Mouse (Mus musculus): ENCODE results near the gene Swi5. TPM values are rescaled to one million over a fixed set of nuclear protein-coding genes. Genes with fewer than 3 reads are reported as not detected.

The Swi5 gene
- polyA plus RNA-seq, 1 experiment from 2014 or later: 162 TPM

DNA sequence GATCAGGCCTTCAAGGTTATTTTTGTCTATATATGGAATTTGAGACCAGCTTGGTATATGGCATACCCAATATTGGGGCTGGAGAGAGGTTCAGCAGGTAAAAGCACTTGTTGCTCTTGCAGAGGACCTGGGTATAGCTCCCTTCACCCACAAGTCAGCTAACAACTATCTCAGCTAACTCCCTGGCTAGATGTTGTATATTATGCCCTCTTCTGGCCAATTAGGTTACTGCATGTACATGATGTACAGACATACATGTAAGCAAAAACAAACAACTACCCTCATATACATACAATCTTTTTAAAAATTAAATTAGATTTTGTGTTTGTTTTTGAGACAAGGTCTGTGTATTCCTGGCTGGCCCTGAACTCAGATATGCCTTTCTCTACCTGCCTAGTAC is 1.7 kb upstream of the Swi5 start:
- Histone ChIP-seq H3K27ac (ENCODE audit: low read depth) (no peak overlapping the region), H3K4me3 (ENCODE audit: low read depth, low read length) (no peak overlapping the region), H3K27me3 (replicated peaks; ENCODE audit: control insufficient read depth, insufficient read depth, low read length) (no peaks in the 10 kb centered on the region), H3K9ac (ENCODE audit: low read length) (no peak overlapping the region), H3K4me1 (replicated peaks; ENCODE audit: control insufficient read depth, insufficient read depth, low read length) (peaks cover 7% of the 10 kb centered on the region; the same call in 1 of the 2 replicates), H3K9me3 (ENCODE audit: control insufficient read depth, low read length) (no peaks in the 10 kb centered on the region), H3K4me2 (ENCODE audit: low read length) (peak overlapping the region; percentile 96), H3K36me3 (ENCODE audit: control insufficient read depth, insufficient read depth, low read length) (peaks cover 27% of the 10 kb centered on the region)
- ATAC-seq (replicated peaks; ENCODE audit: low FRiP score, low TSS enrichment, low read depth) (no peak), DNase-seq (ENCODE audit: low spot score) (no peak)

DNA sequence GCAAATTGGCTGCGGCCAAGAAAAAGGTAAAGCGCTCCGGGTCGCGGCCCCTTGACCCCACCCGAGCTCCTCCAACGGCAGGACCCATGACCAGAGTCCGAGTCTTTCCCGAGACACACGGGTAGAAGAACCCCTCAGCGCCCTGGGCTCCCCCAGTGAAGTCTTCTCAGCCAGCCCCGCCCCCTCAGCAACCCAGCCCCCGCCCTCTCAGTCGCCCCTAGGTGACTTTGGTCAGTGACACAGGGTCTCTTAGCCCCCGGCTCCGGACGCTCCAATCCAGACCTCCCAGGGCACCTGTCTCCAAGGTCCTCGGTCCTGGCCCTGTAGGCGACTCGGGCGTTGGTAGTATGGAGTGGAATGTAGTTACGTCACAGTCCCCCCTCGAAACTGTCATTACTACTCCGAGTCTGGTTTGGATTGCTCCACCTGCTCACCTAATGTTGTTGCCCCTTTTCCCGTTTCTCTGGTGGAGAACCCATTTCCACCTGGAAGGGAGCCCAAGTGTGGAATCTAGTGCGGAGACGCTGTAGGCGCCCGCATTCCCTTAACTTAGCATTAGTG is 576 bp upstream of the Swi5 start:
- ATAC-seq (replicated peaks; ENCODE audit: low FRiP score, low TSS enrichment, low read depth) (peak; percentile 66), DNase-seq (ENCODE audit: low spot score) (peak; percentile 67)
- Histone ChIP-seq H3K4me1 (replicated peaks; ENCODE audit: control insufficient read depth, insufficient read depth, low read length) (peaks cover 7% of the 10 kb centered on the region; the same call in 1 of the 2 replicates), H3K9ac (ENCODE audit: low read length) (peak overlapping the region; percentile 74), H3K36me3 (ENCODE audit: control insufficient read depth, insufficient read depth, low read length) (peaks cover 33% of the 10 kb centered on the region), H3K9me3 (ENCODE audit: control insufficient read depth, low read length) (no peaks in the 10 kb centered on the region), H3K4me2 (ENCODE audit: low read length) (peak overlapping the region; percentile 96), H3K27ac (ENCODE audit: low read depth) (peak overlapping the region; percentile 36), H3K4me3 (ENCODE audit: low read depth, low read length) (peak overlapping the region; percentile 74), H3K27me3 (replicated peaks; ENCODE audit: control insufficient read depth, insufficient read depth, low read length) (no peaks in the 10 kb centered on the region)
- 2% methylated on average over 26 of the region's 29 CpGs for WGBS

DNA sequence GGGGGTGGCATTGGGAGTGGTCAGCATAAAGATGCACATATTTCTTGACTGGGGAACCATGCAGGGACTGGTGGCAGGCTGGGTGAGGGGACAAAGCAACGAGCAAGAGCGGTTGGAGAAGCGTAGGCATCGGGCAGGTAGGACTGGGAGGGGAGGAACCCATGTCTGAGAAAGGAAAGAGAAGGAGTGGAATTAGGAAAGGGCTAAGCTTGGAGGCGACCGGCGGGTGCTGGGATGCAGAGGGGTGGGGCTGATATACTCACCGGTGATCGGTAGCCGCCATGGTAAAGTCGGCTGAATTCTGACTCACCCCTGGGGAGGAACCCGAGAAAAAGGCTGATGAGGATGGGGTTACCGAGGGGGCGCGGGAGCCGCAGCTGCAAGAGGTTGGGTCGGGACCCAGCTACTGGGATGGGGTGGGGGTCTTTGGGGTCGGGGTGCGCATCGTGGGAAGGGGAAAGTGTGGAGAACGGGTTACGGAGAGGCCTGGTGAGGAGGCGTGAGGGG is 488 bp downstream of the Swi5 start, which contains the start of gene Golga2:
Golga2 (plus strand) TSS at position 51 of the 507 bp plus-strand sequence.
- H3K9ac ChIP-seq (ENCODE audit: low read length): peak within 1 kb of the TSS; percentile 75
- no peaks in the 10 kb centered on the region for H3K27me3 ChIP-seq (replicated peaks; ENCODE audit: control insufficient read depth, insufficient read depth, low read length)
- WGBS: 2% methylated on average over 23 of the region's 23 CpGs
- H3K4me1 ChIP-seq (replicated peaks; ENCODE audit: control insufficient read depth, insufficient read depth, low read length): peaks cover 7% of the 10 kb centered on the region; the same call in 1 of the 2 replicates
- H3K9me3 ChIP-seq (ENCODE audit: control insufficient read depth, low read length): no peaks in the 10 kb centered on the region
- DNase-seq (ENCODE audit: low spot score) (no peak), ATAC-seq (replicated peaks; ENCODE audit: low FRiP score, low TSS enrichment, low read depth) (peak; percentile 34)
- H3K4me2 ChIP-seq (ENCODE audit: low read length): peak within 1 kb of the TSS; percentile 96
- H3K27ac ChIP-seq (ENCODE audit: low read depth): peak within 1 kb of the TSS; percentile 45
- H3K36me3 ChIP-seq (ENCODE audit: control insufficient read depth, insufficient read depth, low read length): peaks cover 36% of the 10 kb centered on the region
- peak within 1 kb of the TSS; percentile 74 for H3K4me3 ChIP-seq (ENCODE audit: low read depth, low read length)

DNA sequence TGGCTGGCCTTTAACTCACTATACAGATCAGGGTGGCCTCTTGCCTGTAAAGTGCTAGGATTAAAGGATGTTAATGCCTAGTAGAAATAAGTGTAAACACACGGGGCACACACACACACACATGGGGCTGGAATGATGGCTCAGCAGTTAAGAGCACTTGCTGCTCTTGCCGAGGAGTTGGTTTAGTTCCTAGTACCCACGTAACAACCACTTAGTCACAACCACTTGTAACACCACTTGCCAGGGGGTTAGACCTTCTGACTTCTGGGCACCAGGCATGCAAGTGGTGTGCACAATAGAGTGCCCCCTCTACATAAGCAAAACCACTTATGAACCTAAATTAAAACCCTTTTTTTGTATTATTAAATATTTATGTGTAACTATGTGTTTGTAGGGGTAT is 3.9 kb downstream of the Swi5 start:
- DNase-seq (ENCODE audit: low spot score) (no peak), ATAC-seq (replicated peaks; ENCODE audit: low FRiP score, low TSS enrichment, low read depth) (no peak)
- H3K4me1 ChIP-seq (replicated peaks; ENCODE audit: control insufficient read depth, insufficient read depth, low read length): peaks cover 3% of the 10 kb centered on the region; the same call in 1 of the 2 replicates
- H3K36me3 ChIP-seq (ENCODE audit: control insufficient read depth, insufficient read depth, low read length): peaks cover 64% of the 10 kb centered on the region
- H3K4me2 ChIP-seq (ENCODE audit: low read length): no peak overlapping the region
- no peaks in the 10 kb centered on the region for H3K9me3 ChIP-seq (ENCODE audit: control insufficient read depth, low read length)
- no peak overlapping the region for H3K27ac ChIP-seq (ENCODE audit: low read depth)
- no peak overlapping the region for H3K9ac ChIP-seq (ENCODE audit: low read length)
- no peak overlapping the region for H3K4me3 ChIP-seq (ENCODE audit: low read depth, low read length)
- no peaks in the 10 kb centered on the region for H3K27me3 ChIP-seq (replicated peaks; ENCODE audit: control insufficient read depth, insufficient read depth, low read length)
- 77% methylated on average over 3 of the region's 3 CpGs for WGBS

DNA sequence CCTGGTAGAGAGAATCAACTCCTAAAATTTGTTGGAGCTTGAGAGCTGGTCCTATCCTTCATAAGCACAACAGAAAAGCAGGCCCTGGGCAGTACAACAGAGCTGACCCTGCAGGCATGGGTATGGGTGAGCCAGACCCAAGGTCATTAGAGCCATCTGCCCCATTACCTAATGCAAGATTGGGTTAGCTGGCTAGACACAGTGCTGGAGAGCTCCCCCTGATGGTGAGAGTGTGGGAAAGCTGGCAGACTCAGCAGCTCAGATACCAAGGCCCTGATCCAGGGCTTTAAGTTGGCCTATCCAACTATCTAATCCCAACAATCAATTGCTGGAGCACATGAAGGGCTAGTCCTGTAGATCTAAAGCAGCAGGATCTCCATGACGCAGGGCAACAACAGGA is 5.1 kb downstream of the Swi5 start:
- Histone ChIP-seq H3K27ac (ENCODE audit: low read depth) (no peak overlapping the region), H3K4me2 (ENCODE audit: low read length) (no peak overlapping the region), H3K9ac (ENCODE audit: low read length) (no peak overlapping the region), H3K4me1 (replicated peaks; ENCODE audit: control insufficient read depth, insufficient read depth, low read length) (no peaks in the 10 kb centered on the region; the same call in 1 of the 2 replicates), H3K9me3 (ENCODE audit: control insufficient read depth, low read length) (no peaks in the 10 kb centered on the region), H3K36me3 (ENCODE audit: control insufficient read depth, insufficient read depth, low read length) (peaks cover 76% of the 10 kb centered on the region), H3K4me3 (ENCODE audit: low read depth, low read length) (no peak overlapping the region), H3K27me3 (replicated peaks; ENCODE audit: control insufficient read depth, insufficient read depth, low read length) (no peaks in the 10 kb centered on the region)
- no peak for ATAC-seq (replicated peaks; ENCODE audit: low FRiP score, low TSS enrichment, low read depth)
- DNase-seq (ENCODE audit: low spot score): no peak
- WGBS: 81% methylated on average over 1 of the region's 1 CpGs

DNA sequence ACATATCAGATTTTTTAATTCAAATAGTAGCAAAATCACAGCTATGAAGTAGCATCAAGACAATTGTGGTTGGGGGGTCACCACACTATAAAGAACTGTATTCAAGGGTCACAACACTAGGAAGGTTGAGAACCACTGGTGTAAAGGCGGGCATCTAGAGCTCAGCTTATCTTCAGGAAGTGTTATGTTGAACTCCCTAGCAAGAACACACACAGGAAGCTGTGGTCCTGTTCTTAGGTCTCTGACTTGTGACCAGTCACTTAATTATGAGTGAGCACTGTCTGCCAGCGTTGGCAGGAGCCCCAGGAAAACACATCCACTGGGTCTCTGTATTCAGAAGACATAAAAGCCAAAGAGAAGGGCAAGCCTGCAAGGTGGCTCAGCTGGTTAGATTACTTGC is 5.6 kb downstream of the Swi5 start:
- Histone ChIP-seq H3K27me3 (replicated peaks; ENCODE audit: control insufficient read depth, insufficient read depth, low read length) (no peaks in the 10 kb centered on the region), H3K9ac (ENCODE audit: low read length) (no peak overlapping the region), H3K4me1 (replicated peaks; ENCODE audit: control insufficient read depth, insufficient read depth, low read length) (no peaks in the 10 kb centered on the region; the same call in 1 of the 2 replicates), H3K9me3 (ENCODE audit: control insufficient read depth, low read length) (no peaks in the 10 kb centered on the region), H3K27ac (ENCODE audit: low read depth) (no peak overlapping the region), H3K4me2 (ENCODE audit: low read length) (no peak overlapping the region), H3K36me3 (ENCODE audit: control insufficient read depth, insufficient read depth, low read length) (peaks cover 78% of the 10 kb centered on the region), H3K4me3 (ENCODE audit: low read depth, low read length) (no peak overlapping the region)
- no peak for ATAC-seq (replicated peaks; ENCODE audit: low FRiP score, low TSS enrichment, low read depth)
- 91% methylated on average over 2 of the region's 2 CpGs for WGBS
- DNase-seq (ENCODE audit: low spot score): no peak

DNA sequence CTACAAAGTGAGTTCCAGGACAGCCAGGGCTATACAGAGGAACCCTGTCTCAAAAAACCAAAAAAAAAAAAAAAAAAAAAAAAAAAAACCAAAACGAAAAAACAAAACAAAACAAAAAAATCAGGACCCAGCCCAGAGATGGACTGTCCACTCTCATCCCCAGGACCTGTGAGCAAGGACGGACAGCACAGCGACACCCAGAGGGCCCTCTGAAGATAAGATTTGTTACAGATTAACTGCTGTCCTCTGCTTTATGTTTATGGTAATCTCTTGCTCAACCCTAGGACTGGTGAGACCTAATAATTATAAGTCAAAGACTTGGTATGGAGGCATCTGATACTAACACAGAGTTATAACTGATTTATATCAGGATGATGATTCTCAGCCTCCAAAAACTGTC is 12.1 kb downstream of the Swi5 start:
- Histone ChIP-seq H3K9ac (ENCODE audit: low read length) (no peak overlapping the region), H3K27me3 (replicated peaks; ENCODE audit: control insufficient read depth, insufficient read depth, low read length) (no peaks in the 10 kb centered on the region), H3K27ac (ENCODE audit: low read depth) (no peak overlapping the region), H3K4me1 (replicated peaks; ENCODE audit: control insufficient read depth, insufficient read depth, low read length) (no peaks in the 10 kb centered on the region), H3K9me3 (ENCODE audit: control insufficient read depth, low read length) (no peaks in the 10 kb centered on the region), H3K4me3 (ENCODE audit: low read depth, low read length) (no peak overlapping the region), H3K36me3 (ENCODE audit: control insufficient read depth, insufficient read depth, low read length) (peaks cover 32% of the 10 kb centered on the region), H3K4me2 (ENCODE audit: low read length) (no peak overlapping the region)
- 69% methylated on average over 2 of the region's 3 CpGs for WGBS
- DNase-seq (ENCODE audit: low spot score) (no peak), ATAC-seq (replicated peaks; ENCODE audit: low FRiP score, low TSS enrichment, low read depth) (no peak)

DNA sequence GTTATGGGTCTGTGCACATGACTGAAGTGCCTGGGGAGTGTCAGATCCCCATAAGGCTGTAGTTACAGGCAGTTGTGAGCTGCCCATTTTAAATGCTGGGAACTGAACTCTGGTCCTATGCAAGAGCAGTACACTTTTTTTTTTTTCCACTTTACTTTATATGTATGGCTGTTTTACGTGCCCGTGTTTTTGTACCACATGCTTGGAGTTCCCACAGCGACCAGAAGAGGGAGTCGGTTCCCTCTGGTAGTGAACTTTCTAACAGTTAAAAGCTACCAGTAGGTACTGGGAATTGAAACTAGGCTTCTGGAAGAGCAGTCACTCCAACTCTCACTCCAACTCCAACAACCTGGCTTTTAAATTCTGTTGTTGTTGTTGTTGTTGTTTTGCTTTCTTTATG is 27.2 kb downstream of the Swi5 start:
- peak overlapping the region; percentile 68 for H3K4me2 ChIP-seq (ENCODE audit: low read length)
- no peak overlapping the region for H3K9ac ChIP-seq (ENCODE audit: low read length)
- no peak overlapping the region for H3K27ac ChIP-seq (ENCODE audit: low read depth)
- ATAC-seq (replicated peaks; ENCODE audit: low FRiP score, low TSS enrichment, low read depth) (no peak; the same call in 1 of the 2 replicates), DNase-seq (ENCODE audit: low spot score) (peak; percentile 60)
- 0 out of 2 replicates have a peak overlapping the region, but pooled peaks have one; percentile 94 for H3K4me3 ChIP-seq (ENCODE audit: low read depth, low read length)
- no peaks in the 10 kb centered on the region for H3K9me3 ChIP-seq (ENCODE audit: control insufficient read depth, low read length)
- peaks cover 7% of the 10 kb centered on the region for H3K4me1 ChIP-seq (replicated peaks; ENCODE audit: control insufficient read depth, insufficient read depth, low read length)
- H3K27me3 ChIP-seq (replicated peaks; ENCODE audit: control insufficient read depth, insufficient read depth, low read length): no peaks in the 10 kb centered on the region
- peaks cover 31% of the 10 kb centered on the region for H3K36me3 ChIP-seq (ENCODE audit: control insufficient read depth, insufficient read depth, low read length)
- WGBS: 34% methylated on average over 4 of the region's 4 CpGs

All from intestine, embryonic 14.5 days (tissue).